Mouse (Mus musculus) thymus, postnatal 25 days (tissue): Measurements from ENCODE around the gene Rprd1b.

Experiments used
- DNase-seq: peaks from one replicate; pipeline ENCODE4 v3.0.0; 2022

Rprd1b gene

GRCm38 (mm10) chr2:158090096-158090495 is 61.8 kb downstream of the Rprd1b start:
- DNase-seq, result no peak

- DNase-seq, result no peak
These were observed 65.0 kb downstream of the Rprd1b start for GRCm38 (mm10) chr2:158093345-158093744.

GRCm38 (mm10) chr2:158094300-158094699 is 66.0 kb downstream of the Rprd1b start:
- no peak for DNase-seq

GRCm38 (mm10) chr2:158094846-158095245 is 66.5 kb downstream of the Rprd1b start:
- no peak for DNase-seq

- DNase-seq, result no peak
These were observed 68.8 kb downstream of the Rprd1b start for GRCm38 (mm10) chr2:158097071-158097470.

GRCm38 (mm10) chr2:158098730-158099129 is 70.4 kb downstream of the Rprd1b start:
- DNase-seq, result no peak

GRCm38 (mm10) chr2:158099537-158099936 is 71.2 kb downstream of the Rprd1b start:
- no peak for DNase-seq

GRCm38 (mm10) chr2:158101768-158102167 is 73.5 kb downstream of the Rprd1b start:
- no peak for DNase-seq

- no peak for DNase-seq
These were observed 76.7 kb downstream of the Rprd1b start for GRCm38 (mm10) chr2:158104966-158105365.

GRCm38 (mm10) chr2:158105605-158106004 is 77.3 kb downstream of the Rprd1b start:
- DNase-seq, result no peak

- DNase-seq, result peak; percentile 11
These were observed 78.8 kb downstream of the Rprd1b start for GRCm38 (mm10) chr2:158106947-158107587.

GRCm38 (mm10) chr2:158109516-158109915 is 81.2 kb downstream of the Rprd1b start:
- no peak for DNase-seq

- no peak for DNase-seq
These were observed 85.4 kb downstream of the Rprd1b start for GRCm38 (mm10) chr2:158113591-158114257.

GRCm38 (mm10) chr2:158114931-158115330 is 86.6 kb downstream of the Rprd1b start:
- peak; percentile 25 for DNase-seq

- DNase-seq, result peak; percentile 17
These were observed 87.6 kb downstream of the Rprd1b start for GRCm38 (mm10) chr2:158115838-158116453.

- no peak for DNase-seq
These were observed 88.4 kb downstream of the Rprd1b start for GRCm38 (mm10) chr2:158116653-158117052.

GRCm38 (mm10) chr2:158119145-158119544 is 90.8 kb downstream of the Rprd1b start:
- no peak for DNase-seq

GRCm38 (mm10) chr2:158120211-158120610 is 91.9 kb downstream of the Rprd1b start:
- DNase-seq, result no peak

GRCm38 (mm10) chr2:158120868-158121267 is 92.6 kb downstream of the Rprd1b start:
- DNase-seq, result no peak

- no peak for DNase-seq
These were observed 93.5 kb downstream of the Rprd1b start for GRCm38 (mm10) chr2:158121645-158122326.

- DNase-seq, result no peak
These were observed 94.5 kb downstream of the Rprd1b start for GRCm38 (mm10) chr2:158122814-158123213.

GRCm38 (mm10) chr2:158127245-158127644 is 98.9 kb downstream of the Rprd1b start:
- no peak for DNase-seq

GRCm38 (mm10) chr2:158127872-158128271 is 99.6 kb downstream of the Rprd1b start:
- no peak for DNase-seq
